Mouse (Mus musculus) skeletal muscle tissue, adult 2 months (tissue): ENCODE data around the gene Mcm6.

Source experiments
- DNase-seq: peaks from one replicate; pipeline ENCODE4 v3.0.0-alpha.2; 2012; ENCODE audit warnings: low read depth, low spot score

Mcm6 gene

DNA sequence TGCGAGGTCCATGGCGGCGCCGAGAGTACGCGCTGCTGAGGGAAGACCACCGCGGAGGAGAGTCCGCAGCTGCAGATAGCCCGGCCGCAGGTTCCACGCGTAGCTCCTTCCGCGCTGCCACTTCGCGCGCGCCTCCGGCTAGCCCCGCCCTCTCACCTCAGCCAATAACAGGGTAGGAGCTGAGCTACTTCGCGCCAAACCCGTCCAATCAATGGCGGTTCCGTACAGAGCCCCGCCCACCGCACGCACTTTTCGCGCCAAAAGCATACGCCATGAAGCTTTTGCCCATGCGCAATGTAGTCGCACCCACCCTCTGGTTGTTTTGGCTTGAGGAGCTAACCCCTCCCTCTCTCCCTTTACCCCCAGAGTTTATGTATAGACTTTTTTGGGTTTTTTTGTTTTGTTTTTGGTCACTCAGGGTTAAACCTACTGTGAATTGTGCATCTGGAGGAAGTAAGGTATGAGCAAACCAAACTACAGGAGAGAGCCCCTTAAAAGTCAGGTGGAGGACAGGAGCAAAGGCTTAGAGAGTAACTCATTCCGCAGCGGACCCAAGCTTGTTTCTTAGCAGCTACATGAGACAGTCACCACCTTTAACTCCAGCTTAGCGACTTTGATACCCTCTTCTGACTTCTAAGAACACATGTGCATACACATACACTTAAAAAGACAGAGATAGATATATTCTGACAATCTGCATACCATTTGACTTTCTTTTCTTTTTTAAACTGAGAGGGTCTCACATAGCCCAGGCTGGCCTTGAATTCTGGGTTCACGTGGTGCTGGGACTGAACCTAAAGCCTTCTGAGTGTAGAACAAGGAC is at the start of gene Mcm6:
TSS of gene Mcm6 (minus strand) at position 111 of the 823 bp plus-strand sequence.
- DNase-seq: peak; percentile 85

DNA sequence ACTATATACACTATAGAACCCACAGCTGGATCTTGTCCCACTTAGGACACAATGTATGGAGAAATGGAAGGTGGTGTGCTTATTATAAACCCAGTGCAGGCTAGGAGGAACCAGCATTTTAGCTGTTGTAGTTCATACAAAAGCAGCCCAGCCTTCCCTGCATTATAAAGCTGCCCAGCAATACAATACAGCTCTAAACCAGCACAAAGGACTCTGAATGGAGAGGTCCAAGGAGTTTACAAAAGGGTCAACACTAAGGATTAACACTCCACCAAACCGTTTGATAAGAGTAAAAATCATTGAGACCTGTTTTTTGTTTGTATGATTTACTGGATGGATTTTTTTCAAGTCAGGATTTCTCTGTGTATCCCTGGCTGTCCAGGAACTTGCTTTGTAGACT is 47.4 kb upstream of the Mcm6 start:
- no peak for DNase-seq

DNA sequence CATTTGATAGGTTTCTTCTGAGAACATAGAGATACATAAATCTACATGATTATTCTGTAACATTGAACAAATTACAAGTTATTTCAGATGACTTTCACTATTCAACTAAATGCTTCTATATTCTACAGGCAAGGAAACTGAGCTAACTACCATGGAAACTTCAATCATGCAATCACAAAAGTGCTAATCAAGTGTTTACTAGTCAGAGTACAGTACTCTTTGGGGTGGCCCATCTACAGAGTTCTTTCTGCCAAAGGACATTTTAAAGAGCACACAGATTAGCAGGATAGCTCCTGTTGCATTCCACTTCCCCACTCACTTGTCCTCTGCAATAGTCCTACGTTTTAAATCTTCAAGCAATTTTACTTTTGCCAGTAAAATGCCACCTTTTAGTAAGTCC is 46.2 kb upstream of the Mcm6 start:
- DNase-seq: no peak

DNA sequence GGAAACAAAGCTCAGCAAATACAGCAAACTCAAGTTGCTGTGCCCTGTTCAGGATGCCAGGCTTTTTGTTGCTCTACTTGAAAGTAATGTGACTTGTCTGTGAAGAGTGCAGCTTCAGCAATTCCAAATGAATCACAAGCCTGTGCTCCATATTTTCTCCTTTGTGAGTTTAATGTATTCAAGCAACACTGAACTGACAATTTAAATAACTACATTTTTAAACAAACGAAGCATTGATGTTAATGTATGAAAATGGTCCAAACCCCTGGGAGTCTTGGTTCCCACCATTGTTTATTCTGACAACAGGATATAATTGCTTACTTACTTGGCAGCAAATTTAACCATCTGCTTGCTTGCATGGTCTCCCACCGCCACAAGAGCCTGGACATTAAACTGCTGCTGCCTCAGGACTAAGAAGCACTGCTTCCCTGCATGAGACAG is 45.6 kb upstream of the Mcm6 start:
- no peak for DNase-seq

DNA sequence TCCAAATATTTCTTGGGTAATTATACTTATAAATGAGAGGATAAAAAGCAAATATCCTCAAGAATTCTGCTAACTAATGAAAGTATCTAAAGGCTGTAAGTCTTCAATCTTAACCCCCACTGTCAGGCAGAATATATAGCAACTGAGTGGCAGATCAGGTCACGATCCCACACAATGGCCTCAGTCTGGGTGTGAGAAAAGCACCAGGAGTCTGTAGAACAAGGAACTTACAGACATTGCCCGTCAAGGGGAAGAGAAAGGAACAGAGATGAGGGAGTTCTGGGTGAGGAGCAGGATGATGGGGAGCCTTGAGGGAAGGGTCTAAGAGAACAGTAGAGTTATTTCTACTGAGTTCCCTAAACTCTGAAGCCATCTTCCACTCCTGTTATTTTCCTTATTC is 41.5 kb upstream of the Mcm6 start:
- DNase-seq: no peak

DNA sequence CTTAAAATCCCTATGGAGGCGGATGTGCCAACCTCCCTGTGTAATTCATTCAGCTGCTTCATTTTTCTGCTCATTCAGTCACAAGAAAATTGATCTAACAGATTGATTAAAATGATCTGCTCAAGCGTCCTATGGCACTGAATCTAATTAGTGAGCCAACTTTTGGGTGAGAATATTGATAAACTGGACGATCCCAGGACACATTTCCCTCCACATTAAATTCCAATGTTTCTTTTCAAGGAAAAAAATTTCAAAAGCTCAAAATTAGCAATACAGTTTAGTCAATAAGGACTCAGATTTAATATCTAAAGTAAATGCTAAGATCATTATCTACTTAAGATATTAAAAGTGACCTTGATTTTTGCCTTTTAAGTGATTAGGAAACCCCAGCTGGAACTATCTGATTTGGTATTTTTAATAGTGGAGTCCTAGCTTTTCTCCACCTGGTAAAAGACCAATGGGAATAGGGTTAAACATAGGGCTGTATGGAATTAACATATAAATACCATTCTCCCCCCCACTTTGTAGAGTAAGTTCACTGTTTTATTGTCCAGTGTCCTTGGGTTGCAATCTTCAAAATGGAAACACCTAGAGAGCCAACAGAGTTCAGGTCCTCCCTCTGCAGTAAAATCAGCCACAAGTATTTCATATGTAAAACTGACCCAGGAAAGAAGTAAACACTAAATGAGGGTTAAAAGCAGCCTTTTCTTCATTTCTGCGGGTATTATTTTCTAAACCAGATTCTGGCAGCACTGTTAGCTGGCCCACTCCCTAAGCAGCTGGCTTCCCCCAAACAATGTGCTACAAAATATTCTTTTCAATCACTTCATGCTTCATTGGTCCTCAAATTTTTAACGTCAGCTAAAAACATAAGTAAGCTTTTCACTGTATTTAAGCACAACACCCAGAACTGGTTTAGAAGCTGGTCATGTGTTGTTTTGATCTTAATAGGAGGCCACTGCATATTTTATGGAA is 40.8 kb upstream of the Mcm6 start:
- DNase-seq: no peak

DNA sequence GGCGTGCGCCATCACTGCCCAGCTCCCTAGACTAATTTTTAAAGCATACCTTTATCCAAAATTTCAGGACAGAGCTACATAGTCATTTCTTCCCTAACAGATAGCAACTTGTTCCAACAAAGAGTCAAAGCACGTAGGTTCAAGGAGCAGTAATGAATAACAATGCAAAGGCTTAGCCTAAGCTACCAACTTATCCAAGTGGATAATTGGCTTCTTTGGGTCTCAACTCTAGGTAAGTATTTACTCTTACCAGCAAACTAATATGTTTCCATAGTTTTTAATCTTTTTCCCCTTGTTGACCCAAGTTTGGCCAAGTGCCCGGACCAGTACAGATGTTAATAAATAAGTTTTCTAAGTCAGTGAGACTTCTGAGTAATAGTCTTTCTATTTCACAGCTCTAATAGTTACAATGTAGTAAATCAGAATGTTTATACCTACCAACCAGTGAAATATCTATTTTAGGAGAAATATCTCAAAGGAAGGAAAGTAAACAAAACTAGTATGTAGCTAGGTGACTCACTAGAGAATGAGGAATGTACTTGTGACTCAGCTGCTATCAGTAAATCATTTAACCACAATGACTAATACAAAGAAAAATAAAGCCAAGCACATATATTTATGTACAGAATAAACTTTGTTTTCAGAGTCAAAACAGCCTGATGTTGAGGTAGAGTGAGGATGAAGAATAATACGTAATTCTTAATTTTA is 39.4 kb upstream of the Mcm6 start:
- no peak for DNase-seq

DNA sequence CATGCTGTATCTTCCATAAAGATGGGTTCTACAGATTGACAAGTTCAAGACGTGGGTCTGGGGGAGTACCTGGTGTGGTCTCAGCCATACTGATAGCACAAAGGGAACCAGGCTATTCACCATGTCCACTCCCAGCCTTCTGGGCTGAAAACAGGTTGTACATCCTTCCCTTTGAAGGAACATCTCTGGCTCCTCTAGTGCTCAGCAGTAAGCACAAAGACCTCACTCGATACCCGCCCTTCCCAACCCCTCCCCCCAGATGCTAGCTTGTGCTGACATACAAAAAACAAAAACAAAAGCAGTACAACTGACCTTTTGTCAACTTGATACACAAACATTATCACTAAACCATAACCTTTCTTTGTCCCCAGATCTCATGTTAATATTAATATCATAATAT is 35.2 kb upstream of the Mcm6 start:
- DNase-seq: no peak

DNA sequence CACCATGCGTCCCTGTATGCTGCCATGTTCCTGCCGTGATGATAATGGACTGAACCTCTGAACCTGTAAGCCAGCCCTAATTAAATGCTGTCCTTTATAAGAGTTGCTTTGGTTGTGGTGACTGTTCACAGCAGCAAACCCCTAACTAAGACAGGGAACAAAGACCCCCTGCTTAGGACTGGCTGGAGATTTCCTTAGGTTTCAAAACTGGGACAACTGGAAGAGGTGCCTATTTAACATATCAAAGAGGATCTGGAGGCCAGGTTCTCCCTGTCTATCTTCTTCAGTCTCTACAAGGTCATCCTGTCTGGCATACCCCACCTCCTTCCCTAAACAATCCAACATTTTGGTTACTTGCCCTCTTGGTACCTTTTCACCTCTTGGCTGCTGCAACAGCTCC is 32.9 kb upstream of the Mcm6 start:
- DNase-seq: no peak

DNA sequence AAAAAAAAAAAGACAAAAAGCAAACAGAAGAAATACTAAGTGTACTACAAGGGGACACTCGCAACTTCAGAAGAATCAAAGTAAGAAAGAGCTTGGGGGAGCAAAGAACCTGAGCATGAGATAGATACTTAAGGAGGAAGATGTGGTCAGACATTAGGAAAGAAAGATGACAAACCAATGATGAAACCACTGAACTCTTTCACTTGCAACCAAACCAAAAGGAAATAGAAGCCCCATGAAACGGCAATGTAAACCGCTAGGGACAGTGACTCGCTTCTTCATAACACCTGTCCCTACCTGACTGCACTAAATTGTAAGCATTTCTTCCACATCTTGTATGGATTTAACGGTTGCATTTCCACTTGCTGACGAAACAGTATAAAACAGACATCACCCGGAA is 27.0 kb upstream of the Mcm6 start:
- DNase-seq: no peak

DNA sequence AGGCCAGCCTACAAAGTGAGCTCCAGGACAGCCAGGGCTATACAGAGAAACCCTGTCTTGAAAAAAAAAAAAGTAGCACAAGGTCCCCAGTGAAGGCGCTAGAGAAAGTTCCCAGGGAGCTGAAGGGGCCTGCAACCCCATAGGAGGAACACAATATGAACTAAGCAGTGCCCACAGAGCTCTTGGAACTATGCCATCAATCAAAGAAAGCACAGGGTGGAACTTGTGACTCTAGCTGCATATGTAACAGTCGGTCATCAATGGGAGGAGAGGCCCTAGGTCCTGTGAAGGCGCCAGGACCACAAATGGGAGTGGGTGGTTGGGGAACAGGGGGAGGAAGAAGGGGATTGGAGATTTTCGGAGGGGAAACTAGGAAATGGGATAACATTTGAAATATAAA is 17.4 kb upstream of the Mcm6 start:
- DNase-seq: no peak

DNA sequence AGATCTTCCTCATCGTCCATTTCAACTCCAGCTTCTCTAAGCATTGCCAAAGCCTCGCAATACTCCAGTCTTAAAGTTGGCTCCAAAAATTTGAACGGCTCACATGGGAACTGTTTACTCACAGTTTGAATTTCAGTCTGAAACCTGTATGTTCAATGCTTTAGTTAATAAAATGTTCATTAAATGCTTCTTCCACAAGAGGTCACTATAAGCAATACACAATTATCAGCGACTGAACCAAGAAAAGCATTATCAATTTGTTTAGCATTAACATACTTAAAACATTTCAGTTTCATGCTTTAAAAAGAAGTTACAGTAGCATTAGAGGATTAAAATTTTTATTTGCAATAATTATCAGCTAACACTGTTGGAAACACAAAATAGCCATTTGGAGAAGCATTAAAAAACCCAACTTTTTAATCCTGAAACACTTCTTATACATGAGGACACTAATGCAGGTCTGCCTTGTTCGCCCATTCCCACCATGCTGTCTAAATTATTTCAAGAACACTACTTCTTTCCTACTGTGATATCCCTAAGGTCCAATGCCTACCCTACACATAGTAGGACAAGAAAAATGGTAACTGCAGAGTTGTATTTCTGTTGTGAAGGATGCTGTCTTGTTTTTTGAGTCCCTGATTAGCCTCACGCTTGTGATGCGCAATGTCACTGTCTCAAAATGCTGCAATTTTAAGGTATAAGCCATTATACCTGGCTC is 12.8 kb upstream of the Mcm6 start:
- DNase-seq: no peak

DNA sequence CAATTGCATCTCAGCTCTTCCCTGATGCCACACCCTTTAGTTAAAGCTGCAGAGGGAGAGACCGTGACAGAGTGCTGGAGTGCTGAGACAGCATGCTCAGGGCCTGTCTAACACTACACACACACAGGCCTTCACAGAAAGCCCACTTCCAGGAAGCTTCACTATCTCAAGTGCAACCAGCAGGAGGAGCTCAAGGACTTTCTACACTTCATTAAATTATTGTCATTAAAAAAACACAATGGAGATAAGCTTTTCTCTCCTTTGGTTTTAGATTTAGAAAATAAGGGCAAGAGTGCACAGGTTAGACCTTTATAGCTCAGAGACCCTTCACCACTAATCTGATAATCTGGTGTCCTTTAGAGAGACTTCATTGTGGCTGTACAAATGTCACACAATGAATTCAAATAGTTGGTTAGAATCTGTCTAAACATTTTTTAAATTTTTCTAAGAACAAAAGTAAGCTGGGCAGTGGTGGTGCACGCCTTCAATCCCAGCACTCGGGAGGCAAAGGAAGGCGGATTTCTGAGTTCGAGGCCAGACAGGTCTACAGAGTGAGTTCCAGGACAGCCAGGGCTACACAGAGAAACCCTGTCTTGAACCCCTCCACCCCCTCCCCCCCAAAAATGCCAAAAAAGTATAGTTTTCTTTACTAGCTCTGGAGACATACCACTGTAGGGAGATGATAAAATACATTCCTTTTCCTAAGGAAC is 9.4 kb upstream of the Mcm6 start:
- no peak for DNase-seq

DNA sequence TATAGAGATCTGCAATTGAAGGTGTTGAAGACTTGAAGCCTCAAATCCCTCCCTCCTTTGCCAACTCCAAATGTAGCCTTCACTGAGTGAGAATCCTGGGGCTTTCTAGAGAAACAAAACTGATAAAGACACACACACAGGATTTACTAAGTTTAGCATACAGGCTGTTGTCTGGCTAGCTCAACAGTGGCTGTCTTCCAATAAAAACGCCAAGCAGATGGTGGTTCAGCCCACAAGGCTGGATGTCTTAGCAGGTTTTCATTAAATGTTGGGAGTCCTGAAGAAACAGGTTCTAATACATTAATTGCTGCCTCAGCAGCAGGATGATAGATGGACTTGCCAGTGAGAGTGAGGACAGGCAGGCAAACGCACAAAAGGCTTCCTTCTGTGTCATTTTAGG is 1.1 kb upstream of the Mcm6 start:
- DNase-seq: no peak

DNA sequence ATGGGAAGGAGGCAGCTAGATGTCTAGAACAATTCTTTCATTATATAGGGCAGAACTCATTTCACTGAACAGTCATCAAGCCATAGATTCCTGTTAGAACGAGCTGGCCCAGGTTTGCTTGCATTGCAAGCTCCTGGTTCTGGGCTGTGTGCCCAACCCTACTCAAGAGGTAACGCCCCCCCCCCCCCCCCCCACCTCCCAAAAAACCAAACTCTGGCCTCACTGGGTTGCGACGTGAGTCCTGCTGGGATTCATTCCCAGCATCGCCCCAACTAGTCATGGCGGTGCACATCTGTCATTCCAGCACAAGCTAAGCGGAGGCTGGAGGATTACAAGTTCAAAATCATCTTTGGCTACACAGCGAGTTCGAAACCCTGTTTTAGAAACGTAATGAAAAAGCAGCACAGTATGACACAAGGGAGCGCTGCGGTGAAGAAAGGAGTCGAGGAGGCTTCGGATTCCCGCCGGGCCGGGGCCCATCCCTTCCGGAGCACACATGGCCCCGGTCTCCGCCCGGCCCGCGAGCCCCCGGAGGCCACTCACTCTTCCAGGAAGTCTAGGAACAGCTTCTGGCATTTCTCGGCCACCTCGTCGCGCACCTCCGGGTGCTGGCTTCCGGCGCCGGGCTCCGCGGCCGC is 429 bp downstream of the Mcm6 start:
- no peak for DNase-seq

DNA sequence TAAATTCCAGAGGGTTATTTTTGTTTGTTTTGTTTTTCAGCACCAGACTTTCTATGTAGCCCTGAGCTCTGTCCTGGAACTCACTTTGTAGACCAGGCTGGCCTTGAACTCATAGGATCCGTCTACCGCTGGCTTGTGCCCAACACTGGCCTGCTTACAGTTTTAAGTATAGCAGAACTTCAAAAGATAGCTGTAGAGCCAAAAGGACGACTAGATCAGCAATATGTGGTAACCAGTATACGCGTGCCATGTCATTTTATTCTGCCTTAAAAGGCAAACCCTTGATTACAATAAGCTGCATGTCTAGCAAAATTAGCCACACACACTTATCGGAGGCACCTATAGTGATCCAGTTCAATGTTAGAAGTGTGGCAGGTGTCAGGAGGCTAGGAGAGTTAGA is 1.2 kb downstream of the Mcm6 start:
- no peak for DNase-seq

DNA sequence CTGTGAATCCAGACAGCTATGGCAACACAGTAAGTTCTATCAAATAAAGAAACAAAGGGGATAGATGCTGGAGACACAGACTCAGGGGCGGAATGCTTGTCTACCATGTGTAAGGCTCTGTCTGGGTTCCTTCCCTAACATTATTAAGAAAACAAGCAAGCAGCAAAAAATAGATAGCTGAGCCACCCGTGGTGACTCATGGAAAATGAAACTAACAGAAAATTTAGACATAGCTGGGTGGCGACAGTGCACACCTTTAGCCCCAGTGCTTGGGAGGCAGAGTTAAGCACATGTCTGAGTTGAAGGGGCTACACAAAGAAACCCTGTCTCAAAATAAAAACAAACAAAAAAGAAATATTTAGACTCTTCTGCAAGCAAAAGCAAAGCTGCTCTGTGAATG is 2.0 kb downstream of the Mcm6 start:
- DNase-seq: no peak

DNA sequence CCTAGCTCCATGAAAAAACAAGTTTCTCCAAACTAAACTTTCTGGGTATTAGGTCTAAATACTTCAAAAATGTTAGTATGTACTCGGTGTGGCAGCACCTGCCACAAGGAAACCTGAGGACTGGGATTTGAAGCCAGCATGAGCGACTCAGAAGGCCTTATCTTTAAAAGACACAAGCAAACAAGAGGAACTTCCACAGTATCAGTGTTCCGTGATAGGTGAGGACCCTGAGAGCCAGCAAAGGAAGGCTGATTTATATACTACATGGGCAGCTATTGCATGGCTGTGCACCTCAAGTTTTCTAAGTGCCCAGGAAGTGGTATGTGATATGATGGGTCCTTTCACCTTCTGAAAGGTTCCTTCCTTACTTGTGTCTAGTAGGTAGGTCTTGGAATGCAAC is 6.4 kb downstream of the Mcm6 start:
- DNase-seq: no peak

DNA sequence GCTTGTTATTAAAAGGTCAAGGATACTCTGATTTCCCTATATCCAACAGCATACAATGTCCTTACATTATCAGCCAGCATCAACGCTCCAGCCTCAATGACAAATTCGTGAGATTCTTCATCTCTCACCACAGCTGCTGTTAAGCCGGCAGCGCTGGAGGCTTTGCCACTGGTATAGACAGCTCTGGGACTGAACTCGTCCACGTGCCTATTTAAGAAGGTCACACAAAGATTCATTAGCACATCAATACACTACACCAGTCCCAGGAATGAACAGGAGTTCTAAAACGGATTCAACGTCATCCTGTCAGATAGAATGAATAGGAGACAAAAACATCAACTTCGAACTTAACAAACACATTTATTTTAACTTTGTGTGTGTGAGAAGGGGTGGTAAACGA is 15.2 kb downstream of the Mcm6 start:
- no peak for DNase-seq

DNA sequence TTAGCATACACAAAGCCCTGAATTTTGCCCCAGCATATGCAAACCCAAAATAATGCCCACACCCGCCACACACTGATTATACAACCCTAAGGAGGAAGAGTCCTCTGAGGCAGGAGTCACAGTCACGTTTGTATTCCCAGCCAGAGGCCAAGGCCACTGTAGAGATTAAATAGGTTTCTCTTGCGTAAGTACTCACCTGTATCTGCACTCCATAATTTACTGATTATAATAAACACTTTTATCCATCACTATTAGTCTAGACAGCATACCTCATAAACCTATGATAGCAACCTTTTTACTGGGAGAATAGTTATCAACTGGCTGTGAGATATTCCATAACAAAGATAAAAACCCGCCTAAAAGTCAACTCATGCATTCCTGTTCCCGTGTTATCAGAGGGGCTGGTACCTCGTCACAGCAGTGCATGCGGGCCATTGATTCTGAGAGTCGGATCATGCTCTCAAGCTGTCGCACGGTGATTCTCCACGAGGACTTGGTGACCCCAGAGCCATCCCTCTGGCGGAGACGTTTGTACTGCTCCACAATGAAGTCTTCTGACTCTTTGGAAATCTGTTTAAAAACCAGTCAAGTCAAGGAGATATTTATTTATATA is 21.6 kb downstream of the Mcm6 start:
- DNase-seq: no peak
